Mouse (Mus musculus) embryonic facial prominence, embryonic 11.5 days (tissue): ENCODE measurements around the gene Birc7. TPM values are rescaled to one million over a fixed set of nuclear protein-coding genes. Genes with fewer than 3 reads are reported as not detected.

Experiments used
- ATAC-seq: fragments of 200-750 bp; cut with Nextera tagmentation; replicated peaks from 2 replicates; pipeline ENCODE4 v1.8.0; 2017; ENCODE audit warnings: low read depth; ENCODE audit not compliant: insufficient number of reproducible peaks, low FRiP score, low TSS enrichment
- DNase-seq: peaks from one replicate; pipeline ENCODE4 v3.0.0-alpha.2; 2015; ENCODE audit warnings: low spot score
- H3K27ac ChIP-seq: fragments of 300-500 bp; sonication (generic); replicated peaks from 2 replicates; pipeline ENCODE4 v1.5.1; 2014; ENCODE audit warnings: mild to moderate bottlenecking, low read depth, low read length, control low read depth
- H3K27me3 ChIP-seq: fragments of 300-500 bp; sonication (generic); 2 replicates; pipeline ENCODE4 v1.6.1; 2014; ENCODE audit warnings: mild to moderate bottlenecking, low read length, moderate library complexity, mixed read lengths; ENCODE audit not compliant: control insufficient read depth, insufficient read depth
- H3K36me3 ChIP-seq: fragments of 300-500 bp; sonication (generic); replicated peaks from 2 replicates; pipeline ENCODE4 v1.6.1; 2014; ENCODE audit warnings: low read depth, mild to moderate bottlenecking, low read length, moderate library complexity, mixed read lengths; ENCODE audit not compliant: control insufficient read depth, insufficient read depth
- H3K4me1 ChIP-seq: fragments of 300-500 bp; sonication (generic); 2 replicates; pipeline ENCODE4 v1.6.1; 2014; ENCODE audit warnings: low read length, mixed read lengths; ENCODE audit not compliant: control insufficient read depth, insufficient read depth
- H3K4me2 ChIP-seq: fragments of 300-500 bp; sonication (generic); 2 replicates; pipeline ENCODE4 v1.6.1; 2014; ENCODE audit warnings: low read depth, mild to moderate bottlenecking, control low read depth, low read length, moderate library complexity
- H3K4me3 ChIP-seq: fragments of 300-500 bp; sonication (generic); 2 replicates; pipeline ENCODE4 v1.5.1; 2014; ENCODE audit warnings: low read depth, low read length, control low read depth
- H3K9ac ChIP-seq: fragments of 300-500 bp; sonication (generic); replicated peaks from 2 replicates; pipeline ENCODE4 v1.6.1; 2014; ENCODE audit warnings: mild to moderate bottlenecking, control low read depth, low read length
- H3K9me3 ChIP-seq: fragments of 300-500 bp; sonication (generic); replicated peaks from 2 replicates; pipeline ENCODE4 v1.6.1; 2016; ENCODE audit warnings: mild to moderate bottlenecking, low read length, inconsistent platforms, mixed read lengths; ENCODE audit not compliant: control insufficient read depth
- WGBS: fragments of 180-500 bp; shearing (Covaris S2); extraction: QIAGEN DNeasy Blood & Tissue Kit; methylation state at CpG from one replicate; pipeline ENCODE4 v1.1.7; 2014; 5-methylcytosine and 5-hydroxymethylcytosine counted together
- microRNA-seq: library from miRNA; unstranded; fragments of <30 nt; microRNA quantifications from one replicate; pipeline ENCODE4, GENCODE M21; 2016; ENCODE audit warnings: borderline number of aligned reads
- polyA plus RNA-seq: library from polyadenylated mRNA; unstranded; fragments of >200 nt; fragmentation: Nextera tagmentation; extraction: Ambion mirVana; gene quantifications from 2 replicates; pipeline ENCODE4 v1.2.1, GENCODE M21; 2014

Birc7 gene
- polyA plus RNA-seq, 1 experiment from 2014 or later = 0.18 TPM

- H3K4me3 ChIP-seq = no peak overlapping the region
- no peaks in the 10 kb centered on the region for H3K4me1 ChIP-seq
- 4% methylated on average over 5 of the region's 5 CpGs for WGBS
- H3K36me3 ChIP-seq = no peaks in the 10 kb centered on the region
- no peak overlapping the region for H3K4me2 ChIP-seq
- DNase-seq = peak; percentile 85
- no peaks in the 10 kb centered on the region for H3K9me3 ChIP-seq
- no peak for ATAC-seq
- no peak overlapping the region for H3K9ac ChIP-seq
- no peaks in the 10 kb centered on the region for H3K27me3 ChIP-seq
- H3K27ac ChIP-seq = no peak overlapping the region
These were observed 35.1 kb downstream of the Birc7 start for GRCm38 (mm10) chr2:180963956-180964355.

GRCm38 (mm10) chr2:180966092-180966882 is 37.5 kb downstream of the Birc7 start:
- Histone ChIP-seq H3K27ac (no peak overlapping the region; the same call in 1 of the 2 replicates), H3K4me3 (peak overlapping the region; percentile 83), H3K4me1 (no peaks in the 10 kb centered on the region), H3K4me2 (peak overlapping the region; percentile 68), H3K9me3 (no peaks in the 10 kb centered on the region), H3K27me3 (no peaks in the 10 kb centered on the region), H3K9ac (peak overlapping the region; percentile 86), H3K36me3 (no peaks in the 10 kb centered on the region; the same call in 1 of the 2 replicates)
- no peak for ATAC-seq
- 17% methylated on average over 14 of the region's 14 CpGs for WGBS
- peak; percentile 26 for DNase-seq

GRCm38 (mm10) chr2:180967010-180967763 is 38.4 kb downstream of the Birc7 start, which contains the start of gene Arfgap1:
Gene Arfgap1 (plus strand): TSS chr2:180967225.
- peak within 1 kb of the TSS; percentile 86 for H3K9ac ChIP-seq
- peaks cover 3% of the 10 kb centered on the region for H3K36me3 ChIP-seq
- peak; percentile 94 for DNase-seq
- H3K4me3 ChIP-seq = peak within 1 kb of the TSS; percentile 83
- H3K9me3 ChIP-seq = no peaks in the 10 kb centered on the region
- H3K27me3 ChIP-seq = no peaks in the 10 kb centered on the region
- under 1% methylated on average over 57 of the region's 57 CpGs for WGBS
- H3K4me1 ChIP-seq = no peaks in the 10 kb centered on the region
- peak; percentile 83 for ATAC-seq
- H3K4me2 ChIP-seq = peak within 1 kb of the TSS; percentile 68
- H3K27ac ChIP-seq = peak within 1 kb of the TSS; percentile 57; the same call in 1 of the 2 replicates

- H3K9me3 ChIP-seq = no peaks in the 10 kb centered on the region
- no peak overlapping the region for H3K4me2 ChIP-seq
- no peaks in the 10 kb centered on the region for H3K27me3 ChIP-seq
- no peak overlapping the region for H3K4me3 ChIP-seq
- no peak overlapping the region for H3K9ac ChIP-seq
- peaks cover 19% of the 10 kb centered on the region for H3K36me3 ChIP-seq
- DNase-seq (no peak), ATAC-seq (no peak)
- no peaks in the 10 kb centered on the region for H3K4me1 ChIP-seq
- H3K27ac ChIP-seq = no peak overlapping the region
- WGBS = 71% methylated on average over 6 of the region's 6 CpGs
These were observed 52.3 kb downstream of the Birc7 start for GRCm38 (mm10) chr2:180981133-180981532.

Small RNAs within 50 kb of the gene (microRNA-seq; reads per million reads assigned to microRNA genes)
- gene Mir124a-3 = not detected

Other genes starting within 250 kb of the Birc7 start
- gene Dido1, start 219.0 kb upstream of the Birc7 start, polyA plus RNA-seq = 27.8 and 28.3 TPM in 2 replicates
- 68.7 and 72.1 TPM in 2 replicates for gene Gid8, start 218.9 kb upstream of the Birc7 start, polyA plus RNA-seq
- gene Slc17a9, start 203.8 kb upstream of the Birc7 start, polyA plus RNA-seq = 0.24 TPM in 1 of 2 replicates, not detected in the other
- gene Bhlhe23, start 152.1 kb upstream of the Birc7 start, polyA plus RNA-seq = 0.50 and 1.4 TPM in 2 replicates
- 70.4 and 84.6 TPM in 2 replicates for gene Ythdf1, start 8.1 kb upstream of the Birc7 start, polyA plus RNA-seq
- 20.9 and 27.0 TPM in 2 replicates for gene Nkain4, start 25.7 kb downstream of the Birc7 start, polyA plus RNA-seq
- gene Arfgap1, start 38.2 kb downstream of the Birc7 start, polyA plus RNA-seq = 43.2 and 54.4 TPM in 2 replicates
- 0.83 and 0.85 TPM in 2 replicates for gene Col20a1, start 57.5 kb downstream of the Birc7 start, polyA plus RNA-seq
- gene Chrna4, start 114.5 kb downstream of the Birc7 start, polyA plus RNA-seq = 7.4 and 10.8 TPM in 2 replicates
- gene Kcnq2, start 206.3 kb downstream of the Birc7 start, polyA plus RNA-seq = 1.5 and 2.0 TPM in 2 replicates
- gene Eef1a2, start 228.0 kb downstream of the Birc7 start, polyA plus RNA-seq = 0.25 and 0.42 TPM in 2 replicates